Mouse (Mus musculus): ENCODE results near the gene Mctp2. TPM values are rescaled to one million over a fixed set of nuclear protein-coding genes. Genes with fewer than 3 reads are reported as not detected.
A peak's percentile ranks its signal among the peaks of the same experiment; 100 is the strongest.

The Mctp2 gene
- polyA plus RNA-seq, 1 experiment from 2014 or later, result 0.19 TPM

DNA sequence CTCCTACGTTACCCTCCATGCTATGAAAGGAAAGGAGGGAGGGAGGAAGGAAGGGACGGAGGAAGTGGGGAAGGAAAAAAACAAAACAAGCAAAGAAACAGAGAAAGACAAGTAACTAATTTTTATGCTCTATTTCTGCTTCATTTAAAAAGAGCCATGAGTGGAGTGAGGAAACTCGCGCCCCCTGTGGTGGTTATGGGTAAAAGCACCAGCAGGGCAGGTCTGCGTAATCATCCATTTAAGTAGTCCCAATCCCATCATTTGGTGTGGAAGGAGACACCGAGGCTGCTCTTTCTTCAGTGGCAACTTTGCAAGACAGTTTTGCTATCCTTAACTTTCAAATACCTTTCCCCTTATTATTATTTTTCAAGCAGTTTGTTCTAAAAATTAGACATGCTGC lies 202.2 kb downstream of the Mctp2 start:
- ATAC-seq (ENCODE audit: insufficient read depth, low FRiP score, low TSS enrichment) (no peak), DNase-seq (ENCODE audit: low spot score) (no peak)
- Histone ChIP-seq H3K9ac (ENCODE audit: low read length) (no peak overlapping the region), H3K4me1 (ENCODE audit: control insufficient read depth, insufficient read depth, low read length) (no peaks in the 10 kb centered on the region; the same call in 1 of the 2 replicates), H3K27ac (ENCODE audit: low read depth, low read length) (no peak overlapping the region), H3K4me2 (ENCODE audit: low read depth) (no peak overlapping the region), H3K27me3 (ENCODE audit: control insufficient read depth, insufficient read depth, low read length) (no peaks in the 10 kb centered on the region), H3K36me3 (ENCODE audit: control insufficient read depth, insufficient read depth, low read length) (no peaks in the 10 kb centered on the region), H3K9me3 (ENCODE audit: control insufficient read depth, low read length) (no peaks in the 10 kb centered on the region), H3K4me3 (ENCODE audit: low read depth, low read length) (no peak overlapping the region)
- WGBS, result 56% methylated on average over 6 of the region's 6 CpGs

DNA sequence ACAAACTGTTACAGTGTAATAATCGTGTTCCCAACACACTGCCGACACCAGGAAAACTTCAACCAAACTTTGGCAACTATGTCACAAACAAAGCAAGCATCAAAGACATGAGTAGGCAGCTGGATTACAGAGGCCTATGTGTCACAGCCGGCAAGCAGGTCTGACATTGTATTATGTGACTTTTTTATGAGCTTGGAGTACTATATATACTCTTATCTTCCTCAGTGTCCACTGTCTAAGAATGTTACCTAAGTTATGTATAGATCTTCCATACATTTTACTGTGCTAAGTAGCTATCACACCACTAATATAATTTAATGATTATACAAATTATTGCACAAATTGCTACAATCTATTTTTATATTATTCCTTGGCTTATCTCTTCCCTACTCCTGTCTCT lies 202.8 kb downstream of the Mctp2 start:
- Histone ChIP-seq H3K9ac (ENCODE audit: low read length) (no peak overlapping the region), H3K4me3 (ENCODE audit: low read depth, low read length) (no peak overlapping the region), H3K27me3 (ENCODE audit: control insufficient read depth, insufficient read depth, low read length) (no peaks in the 10 kb centered on the region), H3K4me1 (ENCODE audit: control insufficient read depth, insufficient read depth, low read length) (no peaks in the 10 kb centered on the region; the same call in 1 of the 2 replicates), H3K36me3 (ENCODE audit: control insufficient read depth, insufficient read depth, low read length) (no peaks in the 10 kb centered on the region), H3K9me3 (ENCODE audit: control insufficient read depth, low read length) (no peaks in the 10 kb centered on the region), H3K27ac (ENCODE audit: low read depth, low read length) (no peak overlapping the region), H3K4me2 (ENCODE audit: low read depth) (no peak overlapping the region)
- 81% methylated on average over 3 of the region's 3 CpGs for WGBS
- DNase-seq (ENCODE audit: low spot score), result no peak
- ATAC-seq (ENCODE audit: insufficient read depth, low FRiP score, low TSS enrichment), result no peak

- no peak overlapping the region for H3K27ac ChIP-seq (ENCODE audit: low read depth, low read length)
- ATAC-seq (ENCODE audit: insufficient read depth, low FRiP score, low TSS enrichment) (no peak), DNase-seq (ENCODE audit: low spot score) (no peak)
- peaks cover 4% of the 10 kb centered on the region; the same call in 1 of the 2 replicates for H3K4me1 ChIP-seq (ENCODE audit: control insufficient read depth, insufficient read depth, low read length)
- H3K9ac ChIP-seq (ENCODE audit: low read length), result no peak overlapping the region
- H3K9me3 ChIP-seq (ENCODE audit: control insufficient read depth, low read length), result no peaks in the 10 kb centered on the region
- H3K27me3 ChIP-seq (ENCODE audit: control insufficient read depth, insufficient read depth, low read length), result no peaks in the 10 kb centered on the region
- no peaks in the 10 kb centered on the region for H3K36me3 ChIP-seq (ENCODE audit: control insufficient read depth, insufficient read depth, low read length)
- H3K4me2 ChIP-seq (ENCODE audit: low read depth), result no peak overlapping the region
- no peak overlapping the region for H3K4me3 ChIP-seq (ENCODE audit: low read depth, low read length)
- 54% methylated on average over 5 of the region's 5 CpGs for WGBS
These were observed 205.7 kb downstream of the Mctp2 start for GRCm38 (mm10) chr7:72100683-72101082.

DNA sequence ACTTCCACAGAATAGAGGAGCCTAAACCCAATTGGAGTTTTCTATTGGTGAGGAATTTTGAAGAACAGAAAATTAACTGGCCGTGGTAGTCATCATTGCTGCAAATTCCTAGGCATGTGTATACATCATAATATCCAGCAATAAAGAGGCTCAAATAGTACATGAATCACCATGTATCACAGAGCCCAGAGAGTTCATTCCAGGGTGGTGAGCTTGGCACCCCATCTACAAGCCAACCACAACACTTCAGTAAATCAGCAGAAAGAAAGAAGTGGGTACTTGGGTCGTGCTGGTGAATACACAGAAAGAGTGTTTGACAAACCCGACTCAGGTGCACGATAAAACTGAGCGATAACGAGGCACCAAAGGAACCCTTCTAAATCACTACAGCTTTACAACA lies 207.8 kb downstream of the Mctp2 start:
- H3K27me3 ChIP-seq (ENCODE audit: control insufficient read depth, insufficient read depth, low read length), result no peaks in the 10 kb centered on the region
- 94% methylated on average over 6 of the region's 6 CpGs for WGBS
- H3K9me3 ChIP-seq (ENCODE audit: control insufficient read depth, low read length), result no peaks in the 10 kb centered on the region
- H3K4me3 ChIP-seq (ENCODE audit: low read depth, low read length), result no peak overlapping the region
- H3K4me1 ChIP-seq (ENCODE audit: control insufficient read depth, insufficient read depth, low read length), result peaks cover 4% of the 10 kb centered on the region; the same call in 1 of the 2 replicates
- no peak for ATAC-seq (ENCODE audit: insufficient read depth, low FRiP score, low TSS enrichment)
- no peak for DNase-seq (ENCODE audit: low spot score)
- no peak overlapping the region for H3K4me2 ChIP-seq (ENCODE audit: low read depth)
- no peak overlapping the region for H3K27ac ChIP-seq (ENCODE audit: low read depth, low read length)
- H3K36me3 ChIP-seq (ENCODE audit: control insufficient read depth, insufficient read depth, low read length), result no peaks in the 10 kb centered on the region
- no peak overlapping the region for H3K9ac ChIP-seq (ENCODE audit: low read length)

GRCm38 (mm10) chr7:72096973-72097372 lies 209.4 kb downstream of the Mctp2 start:
- Histone ChIP-seq H3K4me1 (ENCODE audit: control insufficient read depth, insufficient read depth, low read length) (peaks cover 4% of the 10 kb centered on the region; the same call in 1 of the 2 replicates), H3K9ac (ENCODE audit: low read length) (no peak overlapping the region), H3K4me3 (ENCODE audit: low read depth, low read length) (no peak overlapping the region), H3K27me3 (ENCODE audit: control insufficient read depth, insufficient read depth, low read length) (no peaks in the 10 kb centered on the region), H3K36me3 (ENCODE audit: control insufficient read depth, insufficient read depth, low read length) (no peaks in the 10 kb centered on the region), H3K4me2 (ENCODE audit: low read depth) (no peak overlapping the region), H3K27ac (ENCODE audit: low read depth, low read length) (no peak overlapping the region), H3K9me3 (ENCODE audit: control insufficient read depth, low read length) (no peaks in the 10 kb centered on the region)
- ATAC-seq (ENCODE audit: insufficient read depth, low FRiP score, low TSS enrichment), result no peak
- no peak for DNase-seq (ENCODE audit: low spot score)
- 79% methylated on average over 1 of the region's 1 CpGs for WGBS

- Histone ChIP-seq H3K36me3 (ENCODE audit: control insufficient read depth, insufficient read depth, low read length) (no peaks in the 10 kb centered on the region), H3K4me3 (ENCODE audit: low read depth, low read length) (no peak overlapping the region), H3K27me3 (ENCODE audit: control insufficient read depth, insufficient read depth, low read length) (no peaks in the 10 kb centered on the region), H3K4me2 (ENCODE audit: low read depth) (no peak overlapping the region), H3K9ac (ENCODE audit: low read length) (no peak overlapping the region), H3K27ac (ENCODE audit: low read depth, low read length) (no peak overlapping the region), H3K9me3 (ENCODE audit: control insufficient read depth, low read length) (no peaks in the 10 kb centered on the region), H3K4me1 (ENCODE audit: control insufficient read depth, insufficient read depth, low read length) (peaks cover 4% of the 10 kb centered on the region; the same call in 1 of the 2 replicates)
- ATAC-seq (ENCODE audit: insufficient read depth, low FRiP score, low TSS enrichment), result no peak
- DNase-seq (ENCODE audit: low spot score), result no peak
- WGBS, result 46% methylated on average over 3 of the region's 3 CpGs
These were observed 210.0 kb downstream of the Mctp2 start for GRCm38 (mm10) chr7:72096433-72096832.

DNA sequence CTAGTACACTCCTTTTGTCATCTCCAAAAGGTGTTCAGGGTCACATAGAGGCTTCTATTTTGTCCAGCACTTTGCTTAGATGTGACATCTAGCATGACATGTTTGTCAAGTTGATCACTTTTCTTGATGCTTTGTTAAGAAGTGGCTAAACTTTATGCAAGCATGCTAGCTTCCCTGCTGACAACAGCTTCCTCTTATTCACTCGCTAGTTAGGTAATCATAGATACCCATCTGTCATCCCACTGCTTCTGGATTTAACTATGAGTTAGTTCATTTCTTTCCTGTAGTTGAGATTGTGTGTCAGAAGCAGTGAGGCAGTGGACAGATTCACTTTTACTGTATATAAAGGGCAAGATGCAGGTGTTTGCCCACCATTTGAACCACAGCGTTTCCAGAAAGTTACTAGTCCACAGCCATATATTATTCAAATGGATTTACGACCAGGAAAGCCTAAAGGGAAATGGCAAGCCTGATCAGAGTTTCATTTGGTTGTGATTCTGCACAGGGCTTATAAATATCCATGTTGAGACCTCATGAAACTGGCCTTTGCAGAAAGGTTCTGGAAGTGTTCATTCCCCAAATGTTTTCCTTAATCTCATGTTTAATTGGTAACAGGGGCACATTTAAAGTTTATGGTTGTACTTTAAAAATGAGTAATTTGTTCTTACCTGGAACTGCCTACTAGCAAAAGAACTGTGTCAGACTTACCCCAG lies 216.8 kb downstream of the Mctp2 start:
- Histone ChIP-seq H3K9ac (ENCODE audit: low read length) (no peak overlapping the region), H3K27ac (ENCODE audit: low read depth, low read length) (no peak overlapping the region), H3K9me3 (ENCODE audit: control insufficient read depth, low read length) (no peaks in the 10 kb centered on the region), H3K4me2 (ENCODE audit: low read depth) (no peak overlapping the region), H3K36me3 (ENCODE audit: control insufficient read depth, insufficient read depth, low read length) (no peaks in the 10 kb centered on the region), H3K4me3 (ENCODE audit: low read depth, low read length) (no peak overlapping the region), H3K4me1 (ENCODE audit: control insufficient read depth, insufficient read depth, low read length) (no peaks in the 10 kb centered on the region), H3K27me3 (ENCODE audit: control insufficient read depth, insufficient read depth, low read length) (no peaks in the 10 kb centered on the region)
- DNase-seq (ENCODE audit: low spot score) (no peak), ATAC-seq (ENCODE audit: insufficient read depth, low FRiP score, low TSS enrichment) (no peak)
- WGBS, result 77% methylated on average over 3 of the region's 3 CpGs

- H3K4me1 ChIP-seq (ENCODE audit: control insufficient read depth, insufficient read depth, low read length), result no peaks in the 10 kb centered on the region
- 50% methylated on average over 1 of the region's 1 CpGs for WGBS
- ATAC-seq (ENCODE audit: insufficient read depth, low FRiP score, low TSS enrichment) (no peak), DNase-seq (ENCODE audit: low spot score) (peak; percentile 12)
- no peak overlapping the region for H3K27ac ChIP-seq (ENCODE audit: low read depth, low read length)
- H3K9me3 ChIP-seq (ENCODE audit: control insufficient read depth, low read length), result no peaks in the 10 kb centered on the region
- no peaks in the 10 kb centered on the region for H3K27me3 ChIP-seq (ENCODE audit: control insufficient read depth, insufficient read depth, low read length)
- H3K9ac ChIP-seq (ENCODE audit: low read length), result no peak overlapping the region
- no peak overlapping the region for H3K4me3 ChIP-seq (ENCODE audit: low read depth, low read length)
- no peaks in the 10 kb centered on the region for H3K36me3 ChIP-seq (ENCODE audit: control insufficient read depth, insufficient read depth, low read length)
- H3K4me2 ChIP-seq (ENCODE audit: low read depth), result no peak overlapping the region
These were observed 225.7 kb downstream of the Mctp2 start for GRCm38 (mm10) chr7:72080705-72081104.

DNA sequence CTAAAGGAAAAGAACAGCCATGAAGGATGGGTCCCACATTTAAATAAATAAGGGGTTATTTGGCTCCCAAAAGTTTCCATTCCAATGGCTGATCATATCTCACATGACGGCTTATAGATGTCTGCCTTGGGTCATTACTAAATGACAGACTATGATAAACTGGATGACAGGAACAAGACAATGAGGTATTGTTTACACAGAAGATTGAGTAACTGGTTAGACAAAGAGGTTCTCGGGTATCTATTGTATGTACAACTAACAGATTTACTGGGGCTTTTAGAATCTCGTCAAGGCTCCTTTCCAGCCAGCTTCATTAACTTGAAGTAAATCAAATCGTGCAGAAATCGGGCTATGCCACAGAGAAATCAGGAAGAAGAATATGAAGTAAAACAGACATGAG lies 227.5 kb downstream of the Mctp2 start:
- Histone ChIP-seq H3K4me1 (ENCODE audit: control insufficient read depth, insufficient read depth, low read length) (no peaks in the 10 kb centered on the region), H3K4me3 (ENCODE audit: low read depth, low read length) (no peak overlapping the region), H3K36me3 (ENCODE audit: control insufficient read depth, insufficient read depth, low read length) (no peaks in the 10 kb centered on the region), H3K4me2 (ENCODE audit: low read depth) (no peak overlapping the region), H3K9ac (ENCODE audit: low read length) (no peak overlapping the region), H3K9me3 (ENCODE audit: control insufficient read depth, low read length) (no peaks in the 10 kb centered on the region), H3K27me3 (ENCODE audit: control insufficient read depth, insufficient read depth, low read length) (no peaks in the 10 kb centered on the region), H3K27ac (ENCODE audit: low read depth, low read length) (no peak overlapping the region)
- no peak for ATAC-seq (ENCODE audit: insufficient read depth, low FRiP score, low TSS enrichment)
- 37% methylated on average over 5 of the region's 5 CpGs for WGBS
- no peak for DNase-seq (ENCODE audit: low spot score)

Measured in neural tube, embryonic 11.5 days (tissue).